Mouse (Mus musculus) monocyte, adult 5-6 weeks (primary cell): Measurements from ENCODE around the gene Spata32. TPM values are rescaled to one million over a fixed set of nuclear protein-coding genes. Genes with fewer than 3 reads are reported as not detected.

Experiments used
- ATAC-seq: fragments of 153-309, 156-312 bp; replicated peaks from 2 replicates; pipeline ENCODE4 v1.8.0; 2017; ENCODE audit warnings: mild to moderate bottlenecking; ENCODE audit not compliant: low TSS enrichment, insufficient number of reproducible peaks, severe bottlenecking, poor library complexity, low FRiP score
- total RNA-seq: library from RNA; stranded (forward); fragments of 200-1000, 200-491, 200-594 nt; gene quantifications from 3 replicates; pipeline ENCODE4 v1.2.3, GENCODE M21; 2017

Gene Spata32
- total RNA-seq, 1 experiment from 2014 or later = not detected

GRCm38 (mm10) chr11:103219259-103219658, 1.0 kb upstream of the Spata32 start:
- ATAC-seq = no peak

DNA sequence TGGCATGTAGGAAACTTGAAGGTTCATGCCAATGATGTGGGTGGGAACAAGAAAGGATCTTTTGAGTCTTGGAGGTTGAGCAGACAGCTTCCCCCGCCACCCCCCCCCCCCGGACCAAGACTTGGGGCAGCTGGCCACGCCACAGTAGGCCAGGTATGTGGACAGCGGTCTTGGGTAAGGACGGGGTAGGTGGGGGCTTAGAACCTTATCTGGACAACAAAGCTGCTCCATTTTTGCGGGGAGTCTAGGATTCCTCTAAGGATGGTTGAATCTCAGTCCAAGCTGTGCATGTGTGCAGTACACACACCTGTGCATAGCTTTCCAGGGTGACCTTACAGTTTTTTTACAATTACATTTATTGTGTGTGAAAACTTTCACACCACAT, 277 bp upstream of the Spata32 start:
- no peak for ATAC-seq

- ATAC-seq = no peak
These were observed 2.9 kb downstream of the Spata32 start for GRCm38 (mm10) chr11:103215355-103215754.

- ATAC-seq = no peak
These were observed 4.5 kb downstream of the Spata32 start for GRCm38 (mm10) chr11:103213712-103214111.

DNA sequence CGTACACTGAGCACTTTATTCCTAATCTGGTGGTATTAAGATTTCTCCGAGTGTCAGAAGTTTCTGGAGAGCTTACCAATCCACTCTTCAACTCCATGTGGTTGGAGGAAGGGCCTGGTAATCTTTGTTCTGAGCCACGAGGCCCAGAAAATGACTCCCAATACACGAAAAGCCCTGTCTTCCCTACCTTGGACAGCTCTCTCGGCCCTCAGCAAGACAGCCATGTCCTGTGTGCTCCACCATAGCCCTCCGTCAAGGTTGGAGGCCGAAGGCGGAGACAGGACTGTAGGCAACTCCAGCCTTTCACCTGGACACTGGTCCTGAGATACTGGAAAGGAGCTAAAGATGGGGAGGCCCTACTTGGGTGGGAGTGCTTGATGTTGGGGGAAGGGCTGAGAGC, 7.9 kb downstream of the Spata32 start:
- ATAC-seq = no peak

GRCm38 (mm10) chr11:103208458-103208857, 9.8 kb downstream of the Spata32 start, which contains the start of gene 1700023F06Rik:
Gene 1700023F06Rik (minus strand): TSS chr11:103208558.
- ATAC-seq = no peak

DNA sequence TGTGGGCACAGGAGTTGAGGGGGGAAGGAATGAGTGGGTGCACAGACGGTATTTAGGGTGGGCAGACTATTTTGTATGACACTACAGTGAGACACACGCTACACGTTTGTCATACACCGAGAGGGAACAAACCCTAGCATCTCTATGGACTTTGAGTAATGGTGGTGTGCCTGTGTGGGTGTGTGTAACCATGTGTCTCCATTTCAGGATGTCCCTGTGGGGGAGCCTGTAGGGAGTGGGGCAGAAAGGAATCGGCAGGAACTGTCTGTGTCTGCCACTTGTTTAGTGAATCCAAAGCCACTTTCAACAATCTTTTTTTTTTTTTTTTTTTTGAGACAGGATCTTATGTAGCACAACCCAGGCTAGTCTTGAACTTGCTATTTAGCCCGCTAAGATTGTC, 12.0 kb downstream of the Spata32 start:
- ATAC-seq = no peak

- no peak for ATAC-seq
These were observed 15.9 kb downstream of the Spata32 start for GRCm38 (mm10) chr11:103202376-103202775.

GRCm38 (mm10) chr11:103201664-103202063, 16.6 kb downstream of the Spata32 start:
- 0 out of 2 replicates have a peak, but pooled peaks have one; percentile 0 for ATAC-seq

DNA sequence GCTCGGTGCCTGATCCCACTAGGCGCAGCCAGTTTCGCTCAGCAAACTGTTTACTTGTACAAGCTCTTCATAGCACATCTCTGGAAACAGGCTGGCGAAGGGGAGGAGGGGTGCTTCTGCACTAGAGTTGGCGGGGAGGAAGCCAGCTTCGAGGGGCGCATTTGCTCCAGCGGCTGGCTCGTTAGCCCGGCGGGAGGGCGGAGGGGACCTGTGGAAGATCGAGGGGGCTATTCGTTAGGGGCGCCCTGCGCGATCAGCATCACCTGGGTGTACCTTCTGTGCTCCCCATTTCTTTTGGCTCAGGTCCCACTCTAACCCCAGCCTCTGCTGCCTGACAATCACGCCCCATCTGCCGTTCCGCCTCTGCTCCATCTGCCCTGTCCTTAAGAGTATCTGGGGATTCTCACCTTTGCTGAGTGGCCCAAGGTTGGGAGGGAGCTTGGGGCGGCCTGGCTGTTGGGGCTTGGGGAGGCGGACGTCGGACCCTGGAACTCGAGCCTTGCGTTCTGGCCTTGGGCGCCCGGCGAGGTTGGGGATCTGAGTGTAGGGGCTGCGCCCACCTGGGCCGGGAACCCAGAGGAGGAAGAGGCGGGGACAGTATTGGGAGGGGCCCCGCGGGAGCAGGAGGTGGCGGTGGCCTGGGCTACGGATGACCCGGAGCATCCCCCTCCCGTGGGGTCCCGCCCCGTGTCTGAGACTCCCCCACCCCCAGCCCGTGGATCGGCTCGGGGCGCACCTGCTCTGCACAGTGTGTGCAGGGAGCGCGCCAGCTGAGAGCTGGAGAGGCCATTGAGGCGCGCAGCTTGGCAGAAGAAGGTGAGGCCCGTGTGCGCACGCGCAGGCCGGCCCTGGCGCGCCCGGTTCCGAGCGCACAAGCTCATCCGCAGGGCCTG, 19.1 kb downstream of the Spata32 start:
- no peak for ATAC-seq

DNA sequence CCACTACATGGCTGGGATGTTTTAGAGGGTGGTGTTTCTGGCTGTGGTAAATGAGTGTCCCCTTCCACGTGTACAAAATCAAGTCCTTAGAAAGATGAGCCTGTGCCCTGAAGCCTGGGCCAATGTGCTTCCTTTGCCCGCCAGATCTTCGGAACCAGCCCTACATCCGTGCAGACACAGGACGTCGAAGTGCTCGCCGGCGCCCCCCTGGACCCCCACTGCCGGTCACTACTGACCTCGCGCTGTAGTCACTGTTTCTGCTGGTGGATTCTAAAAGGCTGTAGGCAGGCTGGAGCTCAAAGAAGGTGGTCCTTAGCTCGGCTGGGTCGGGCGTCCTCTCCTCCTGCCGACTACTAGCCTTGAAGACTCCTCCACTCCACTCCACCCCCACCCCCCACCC, 19.9 kb downstream of the Spata32 start:
- ATAC-seq = no peak

GRCm38 (mm10) chr11:103197340-103197739, 20.9 kb downstream of the Spata32 start:
- no peak for ATAC-seq

- ATAC-seq = no peak
These were observed 22.6 kb downstream of the Spata32 start for GRCm38 (mm10) chr11:103195656-103196055.

- no peak for ATAC-seq
These were observed 23.0 kb downstream of the Spata32 start for GRCm38 (mm10) chr11:103195236-103195635.

DNA sequence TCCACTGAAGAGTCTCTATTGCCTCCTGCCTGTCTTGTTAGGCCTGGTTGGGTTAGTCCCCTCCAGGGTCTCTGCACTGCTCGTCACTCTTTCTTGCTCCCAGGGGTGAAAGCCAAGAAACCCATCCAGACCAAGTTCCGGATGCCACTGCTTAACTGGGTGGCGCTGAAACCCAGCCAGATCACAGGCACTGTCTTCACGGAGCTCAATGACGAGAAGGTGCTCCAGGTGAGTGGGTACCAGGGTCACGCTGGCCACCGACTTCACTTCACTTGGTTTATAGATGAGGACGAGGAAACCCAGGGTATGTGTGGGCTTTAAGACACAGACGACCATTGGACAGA, 24.4 kb downstream of the Spata32 start:
- ATAC-seq = no peak

DNA sequence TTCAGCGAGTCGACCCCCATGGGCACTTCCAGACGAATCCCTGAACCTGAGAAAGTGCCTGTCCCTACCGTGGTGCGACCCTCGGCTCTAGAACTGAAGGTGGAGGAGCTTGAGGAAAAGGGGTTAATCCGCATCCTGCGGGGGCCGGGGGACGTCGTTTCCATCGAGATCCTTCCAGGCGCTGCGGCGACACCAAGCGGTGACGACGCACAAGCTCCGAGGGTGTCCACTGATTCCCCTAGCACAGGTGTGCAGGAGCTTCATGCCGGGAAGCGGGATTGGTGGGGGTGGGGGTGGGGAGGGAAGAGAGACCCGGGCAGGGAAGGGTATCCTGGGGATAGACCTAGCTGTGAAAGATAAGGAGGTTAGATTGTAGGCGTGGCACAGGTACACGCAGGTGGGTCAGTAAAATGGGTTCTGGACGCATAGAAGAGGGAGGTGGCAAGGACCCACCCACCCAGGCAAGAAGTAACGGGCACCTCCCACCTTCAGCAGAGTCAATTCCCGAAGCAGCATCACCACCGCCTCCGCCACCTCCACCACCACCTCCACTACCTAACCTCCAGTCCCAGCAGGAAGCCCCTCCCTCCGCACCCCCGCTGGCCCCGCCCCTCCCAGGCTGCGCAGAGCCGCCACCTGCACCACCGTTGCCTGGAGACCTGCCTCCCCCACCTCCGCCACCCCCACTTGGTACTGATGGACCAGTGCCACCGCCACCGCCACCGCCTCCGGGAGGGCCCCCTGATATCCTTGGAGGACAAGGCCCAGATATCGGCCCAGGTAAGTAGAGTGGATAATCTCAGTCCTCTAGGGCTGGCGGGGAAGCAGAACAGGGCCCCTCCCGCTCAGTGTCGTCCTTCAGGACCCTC, 25.0 kb downstream of the Spata32 start:
- no peak for ATAC-seq

GRCm38 (mm10) chr11:103192230-103192955, 25.8 kb downstream of the Spata32 start:
- ATAC-seq = no peak

GRCm38 (mm10) chr11:103184891-103185290, 33.3 kb downstream of the Spata32 start:
- ATAC-seq = 0 out of 2 replicates have a peak, but pooled peaks have one; percentile 21

- no peak for ATAC-seq
These were observed 36.3 kb downstream of the Spata32 start for GRCm38 (mm10) chr11:103181911-103182310.
